Comparison of ENCODE assay signal across 9 mouse cellular contexts in genomic region chr19:11292990-11293389, GRCm38 (mm10). TPM values are rescaled to one million over a fixed set of nuclear protein-coding genes. Genes with fewer than 3 reads are reported as not detected.
DNase-seq lines count a peak whose midpoint lies in the region; ATAC-seq and TF ChIP-seq lines count a peak whose summit lies in the region.
"Had no signal": no experiment of that assay in that cellular context is flagged by ENCODE, and none has a peak within 500 bp of the region (broad histone marks: within the 10 kb centered on the region; RNA-seq: fewer than 3 reads in every experiment).

No protein-coding gene starts in this region.

- H3K4me3 ChIP-seq in forebrain, postnatal 0 days (ENCODE audit: low read depth, low read length) = peak overlapping the region; percentile 32
- peak overlapping the region; percentile 35 for H3K4me3 ChIP-seq in midbrain, embryonic 16.5 days (ENCODE audit: low read depth, low read length)

- peak overlapping the region; percentile 50 for H3K4me2 ChIP-seq in forebrain, postnatal 0 days (ENCODE audit: low read depth)
- peak overlapping the region; percentile 41 for H3K4me2 ChIP-seq in midbrain, embryonic 16.5 days (ENCODE audit: low read length)

- no peaks in the 10 kb centered on the region for H3K4me1 ChIP-seq in forebrain, postnatal 0 days (ENCODE audit: insufficient read depth)
- no peaks in the 10 kb centered on the region for H3K4me1 ChIP-seq in midbrain, embryonic 16.5 days (ENCODE audit: control insufficient read depth, insufficient read depth, low read length)

- no peaks in the 10 kb centered on the region for H3K9me3 ChIP-seq in forebrain, postnatal 0 days (ENCODE audit: low read length)
- no peaks in the 10 kb centered on the region for H3K9me3 ChIP-seq in midbrain, embryonic 16.5 days (replicated peaks; ENCODE audit: control insufficient read depth, low read length, poor library complexity, severe bottlenecking)
- H3K9me3 ChIP-seq: G1E had no signal

- peak overlapping the region; percentile 33 for H3K9ac ChIP-seq in forebrain, postnatal 0 days
- H3K9ac ChIP-seq in midbrain, embryonic 16.5 days (ENCODE audit: low read depth, low read length) = no peak overlapping the region

- no peak overlapping the region for H3K27ac ChIP-seq in forebrain, postnatal 0 days (ENCODE audit: low read depth, low read length)
- H3K27ac ChIP-seq in midbrain, embryonic 16.5 days (ENCODE audit: low read length) = no peak overlapping the region

- no peak for ATAC-seq in forebrain, postnatal 0 days
- ATAC-seq in midbrain, embryonic 16.5 days = no peak

- peak; percentile 14 to 36 for DNase-seq in heart, adult 18-20 months
- DNase-seq in heart, postnatal 25 days (ENCODE audit: low spot score) = no peak
- peak; percentile 32 for DNase-seq in T-cell, adult 2 months (ENCODE audit: low spot score)
- peak; percentile 35 for DNase-seq in forebrain, postnatal 0 days
- DNase-seq in kidney, postnatal 10 days = peak; percentile 6
- DNase-seq in adipocyte (ENCODE audit: low spot score) = no peak
- DNase-seq in left cerebral cortex, postnatal 4 days = no peak

- intact Hi-C loops in heart, postnatal 25 days (cut with DNase I) = no loop called here
- intact Hi-C loops in left cerebral cortex, postnatal 4 days (cut with DNase I) = no loop called here

- 7% methylated on average over 12 of the region's 12 CpGs for WGBS in forebrain, postnatal 0 days
- 12% methylated on average over 12 of the region's 12 CpGs for WGBS in midbrain, embryonic 16.5 days

- no peak for TF ChIP-seq CTCF in forebrain, postnatal 0 days (IDR thresholded peaks at IDR 0.05; ENCODE audit: low read depth)

- H3K27me3 ChIP-seq in forebrain, postnatal 0 days (ENCODE audit: insufficient read depth, low read length) = no peaks in the 10 kb centered on the region
- no peaks in the 10 kb centered on the region for H3K27me3 ChIP-seq in midbrain, embryonic 16.5 days (ENCODE audit: control insufficient read depth, insufficient read depth, low read depth, low read length)

- no peaks in the 10 kb centered on the region for H3K36me3 ChIP-seq in forebrain, postnatal 0 days (ENCODE audit: insufficient read depth)
- no peaks in the 10 kb centered on the region for H3K36me3 ChIP-seq in midbrain, embryonic 16.5 days (ENCODE audit: control insufficient read depth, insufficient read depth, low read length)
- H3K36me3 ChIP-seq: G1E had no signal

RNA-seq across cellular contexts. Expression of gene Ms4a5, which starts 9.3 kb away (rescaled TPM):
- not detected for total RNA-seq in heart, adult 18-20 months (2021)
- not detected for total RNA-seq in heart, postnatal 25 days (2021)
- total RNA-seq in forebrain, postnatal 0 days (2014; rRNA removed) = not detected in 2 replicates
- polyA plus RNA-seq in forebrain, postnatal 0 days (2015; fragmentation: Nextera tagmentation; extraction: Ambion mirVana) = not detected in 2 replicates
- polyA plus RNA-seq in midbrain, embryonic 16.5 days (2015; fragmentation: Nextera tagmentation; extraction: Ambion mirVana) = not detected in 2 replicates
- total RNA-seq in left cerebral cortex, postnatal 4 days (2021) = not detected
- polyA plus RNA-seq: G1E had no signal

RNA-seq across cellular contexts. Expression of gene Ms4a14, which starts 21.3 kb away (rescaled TPM):
- total RNA-seq in heart, adult 18-20 months (2021) = under 1 TPM in 1 of 2 experiments, not detected in 1; 0.12 TPM
- total RNA-seq in heart, postnatal 25 days (2021) = under 1 TPM; 0.10 to 0.22 TPM
- not detected in 2 replicates for total RNA-seq in forebrain, postnatal 0 days (2014; rRNA removed)
- 0.08 TPM in 1 of 2 replicates, not detected in the other for polyA plus RNA-seq in forebrain, postnatal 0 days (2015; fragmentation: Nextera tagmentation; extraction: Ambion mirVana)
- polyA plus RNA-seq in midbrain, embryonic 16.5 days (2015; fragmentation: Nextera tagmentation; extraction: Ambion mirVana) = not detected in 2 replicates
- under 1 TPM; 0.10 to 0.12 TPM for total RNA-seq in left cerebral cortex, postnatal 4 days (2021)
- polyA plus RNA-seq: G1E had no signal

RNA-seq across cellular contexts. Expression of gene Ms4a1, which starts 26.9 kb away (rescaled TPM):
- 1 to 10 TPM in 1 of 2 experiments, under 1 TPM in 1; 0.35 to 4.4 TPM for total RNA-seq in heart, adult 18-20 months (2021)
- total RNA-seq in heart, postnatal 25 days (2021) = under 1 TPM; 0.49 to 0.67 TPM
- total RNA-seq in forebrain, postnatal 0 days (2014; rRNA removed) = 0.14 TPM in 1 of 2 replicates, not detected in the other
- polyA plus RNA-seq in forebrain, postnatal 0 days (2015; fragmentation: Nextera tagmentation; extraction: Ambion mirVana) = 0.05 TPM in 1 of 2 replicates, not detected in the other
- not detected in 2 replicates for polyA plus RNA-seq in midbrain, embryonic 16.5 days (2015; fragmentation: Nextera tagmentation; extraction: Ambion mirVana)
- total RNA-seq in left cerebral cortex, postnatal 4 days (2021) = under 1 TPM; 0.12 to 0.24 TPM
- polyA plus RNA-seq: G1E had no signal

RNA-seq across cellular contexts. Expression of gene Ms4a7, which starts 43.0 kb away (rescaled TPM):
- 1 to 10 TPM; 1.7 to 1.9 TPM for total RNA-seq in heart, adult 18-20 months (2021)
- total RNA-seq in heart, postnatal 25 days (2021) = 1 to 10 TPM in 1 of 2 experiments, under 1 TPM in 1; 0.73 to 2.2 TPM
- total RNA-seq in forebrain, postnatal 0 days (2014; rRNA removed) = 0.77 and 1.1 TPM in 2 replicates
- 3.3 and 4.0 TPM in 2 replicates for polyA plus RNA-seq in forebrain, postnatal 0 days (2015; fragmentation: Nextera tagmentation; extraction: Ambion mirVana)
- polyA plus RNA-seq in midbrain, embryonic 16.5 days (2015; fragmentation: Nextera tagmentation; extraction: Ambion mirVana) = 1.8 and 2.1 TPM in 2 replicates
- total RNA-seq in left cerebral cortex, postnatal 4 days (2021) = under 1 TPM; 0.77 to 0.86 TPM
- polyA plus RNA-seq: G1E had no signal

Comparison
In these comparisons a context has a peak if more than half of its experiments do, and no peak if none do; other contexts are left out.
1. DNase-seq: peak in heart, adult 18-20 months (2 of 2), T-cell, adult 2 months (single experiment), forebrain, postnatal 0 days (single experiment) and kidney, postnatal 10 days (single experiment); none in heart, postnatal 25 days (single experiment), adipocyte (single experiment) and left cerebral cortex, postnatal 4 days (single experiment).